Mouse (Mus musculus) left cerebral cortex, adult 2 months (tissue): Measurements from ENCODE around the gene Nus1. TPM values are rescaled to one million over a fixed set of nuclear protein-coding genes. Genes with fewer than 3 reads are reported as not detected.
A peak's percentile ranks its signal among the peaks of the same experiment; 100 is the strongest.

ENCODE experiments used
- DNase-seq, 2 experiments: peaks; one replicate each; pipeline ENCODE4 v3.0.0; 2021 to 2022; ENCODE audit warnings: low spot score in 2 of 2, mixed read lengths in 1 of 2; ENCODE audit errors: extremely low spot score in 1 of 2
- H3K27ac ChIP-seq: fragments of 200-600 bp; 2 replicates; pipeline ENCODE4 v1.8.1; 2022
- H3K4me3 ChIP-seq: fragments of 200-600 bp; 2 replicates; pipeline ENCODE4 v1.8.1; 2022
- CTCF ChIP-seq: fragments of 200-600 bp; IDR thresholded peaks from 2 replicates; pipeline ENCODE4 v1.8.1; 2022; ENCODE audit warnings: antibody characterized with exemption, mild to moderate bottlenecking, moderate library complexity
- intact Hi-C: fragments of 180-260 bp; cut with DNase I; formaldehyde crosslinking; loops from one replicate; pipeline ENCODE4 v1.15.1; 2025
- long read RNA-seq, 2 experiments: library from polyadenylated mRNA; stranded (forward); transcript quantifications; one replicate each; pipeline ENCODE4 v2.0.0; 2021; ENCODE audit warnings: borderline mapping rate in 2 of 2
- total RNA-seq, 2 experiments: library from RNA; stranded (reverse); gene quantifications; 2 replicates each; pipeline ENCODE4 v1.2.3; 2021

Nus1 gene
- total RNA-seq = 10 to 100 TPM; 63.4 to 66.7 TPM
- long read RNA-seq, experiment 1, full-length matches to known transcripts = 57 of 69 reads
- long read RNA-seq, experiment 1, partial matches to known transcripts = 11 of 69 reads
- long read RNA-seq, experiment 1, other reads (novel, unspliced or antisense) = 1 of 69 reads
- long read RNA-seq, experiment 2, full-length matches to known transcripts = 30 of 39 reads
- long read RNA-seq, experiment 2, partial matches to known transcripts = 5 of 39 reads
- long read RNA-seq, experiment 2, other reads (novel, unspliced or antisense) = 4 of 39 reads

DNA sequence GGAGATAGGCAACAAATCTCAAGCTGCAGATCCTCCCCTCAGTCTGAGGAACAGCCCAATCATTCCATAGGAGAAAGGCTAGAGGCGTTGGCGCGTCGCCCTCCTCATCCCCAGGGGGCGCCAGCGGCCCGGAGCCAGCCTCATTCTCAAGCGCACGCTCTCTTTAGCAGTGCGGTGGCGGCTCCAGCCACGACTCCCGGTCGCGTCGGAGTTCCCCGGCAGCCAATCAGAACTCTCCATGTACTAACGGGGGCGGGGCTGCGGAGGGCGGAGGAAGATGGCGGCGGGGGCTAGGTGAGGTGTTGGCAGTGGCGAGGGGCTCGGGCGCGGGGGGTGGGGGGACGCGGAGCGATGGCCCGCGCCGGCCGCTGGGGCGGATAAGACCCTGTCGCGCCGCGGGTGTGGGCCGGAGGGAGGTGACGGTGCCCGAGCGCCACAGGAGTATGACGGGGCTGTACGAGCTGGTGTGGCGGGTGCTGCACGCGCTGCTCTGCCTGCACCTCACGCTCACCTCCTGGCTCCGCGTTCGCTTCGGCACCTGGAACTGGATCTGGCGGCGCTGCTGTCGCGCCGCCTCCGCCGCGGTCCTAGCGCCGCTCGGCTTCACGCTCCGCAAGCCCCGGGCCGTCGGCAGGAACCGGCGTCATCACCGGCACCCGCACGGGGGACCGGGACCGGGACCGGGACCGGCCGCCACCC is at the start of gene Nus1:
Gene Nus1 (plus strand): TSS at position 249 of the 699 bp plus-strand sequence.
- peak; percentile 96 to 97 for DNase-seq
- intact Hi-C loops = loop anchor here (1.0 to 10.0 kb wide), 4 partner anchors 35 to 887 kb away; partner anchors contain the start of genes Gopc and Slc35f1
- H3K4me3 ChIP-seq = peak within 1 kb of the TSS; percentile 93
- peak within 1 kb of the TSS; percentile 98 for H3K27ac ChIP-seq
- TF ChIP-seq CTCF = peak; percentile 95

DNA sequence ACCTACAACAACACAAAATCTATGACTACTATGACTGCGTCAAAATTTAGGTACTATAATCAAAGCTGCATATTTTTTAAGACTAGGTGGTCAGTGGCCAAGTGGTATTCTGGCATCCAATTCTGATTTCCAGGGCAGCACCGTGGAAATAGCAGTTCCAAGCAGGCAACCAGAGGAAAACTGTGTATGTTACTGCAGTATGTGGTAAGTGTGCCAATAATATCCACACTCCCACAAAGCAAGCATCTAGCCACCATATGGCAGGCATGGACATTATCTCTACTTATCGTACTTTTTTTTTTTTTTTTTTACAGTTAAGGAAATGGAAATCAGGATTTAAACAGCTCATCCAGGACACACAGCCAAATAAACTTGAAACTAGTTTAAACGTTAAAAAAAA is 49.0 kb upstream of the Nus1 start:
- no peak for TF ChIP-seq CTCF
- H3K4me3 ChIP-seq = no peak overlapping the region
- DNase-seq = no peak
- intact Hi-C loops = no loop called here
- H3K27ac ChIP-seq = no peak overlapping the region

DNA sequence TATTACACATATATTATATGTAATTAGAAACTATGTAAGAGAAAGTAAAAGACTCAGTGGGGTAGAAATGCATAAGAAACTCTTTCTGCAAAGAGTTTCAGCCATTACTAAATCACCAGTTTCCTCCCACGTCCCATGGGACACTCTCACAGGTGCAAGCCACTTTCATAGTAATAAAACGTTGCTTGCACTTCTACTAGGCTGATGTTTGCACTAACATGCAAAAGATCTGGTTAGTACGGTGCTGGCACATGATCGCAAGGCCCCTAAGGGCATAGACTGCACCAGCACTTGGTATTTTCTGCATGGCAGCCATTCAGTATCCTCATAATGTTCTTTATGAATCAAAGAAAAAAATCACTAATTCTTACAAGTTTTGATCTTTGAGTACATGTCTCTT is 43.5 kb upstream of the Nus1 start:
- Histone ChIP-seq H3K27ac (no peak overlapping the region), H3K4me3 (no peak overlapping the region)
- TF ChIP-seq CTCF = no peak
- intact Hi-C loops = no loop called here
- no peak for DNase-seq

DNA sequence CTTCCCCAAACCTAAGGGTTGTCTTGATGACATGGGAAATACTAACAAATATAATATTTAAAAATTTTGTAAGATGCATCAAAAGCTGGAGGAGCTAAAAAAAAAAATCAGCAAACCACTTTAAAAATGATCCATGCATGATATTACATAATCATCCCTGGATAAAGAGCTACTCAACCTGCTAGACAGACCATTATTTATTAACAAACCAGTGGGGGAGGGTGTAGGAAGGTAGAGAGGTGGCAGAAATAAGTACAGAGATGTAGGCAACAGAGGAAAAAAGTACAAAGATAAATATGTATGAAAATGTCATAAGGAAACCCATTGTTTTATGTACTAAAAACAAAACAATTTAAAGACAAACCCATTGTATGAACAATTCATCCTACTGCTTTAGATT is 42.7 kb upstream of the Nus1 start:
- Histone ChIP-seq H3K27ac (no peak overlapping the region), H3K4me3 (no peak overlapping the region)
- intact Hi-C loops = no loop called here
- TF ChIP-seq CTCF = no peak
- no peak for DNase-seq

DNA sequence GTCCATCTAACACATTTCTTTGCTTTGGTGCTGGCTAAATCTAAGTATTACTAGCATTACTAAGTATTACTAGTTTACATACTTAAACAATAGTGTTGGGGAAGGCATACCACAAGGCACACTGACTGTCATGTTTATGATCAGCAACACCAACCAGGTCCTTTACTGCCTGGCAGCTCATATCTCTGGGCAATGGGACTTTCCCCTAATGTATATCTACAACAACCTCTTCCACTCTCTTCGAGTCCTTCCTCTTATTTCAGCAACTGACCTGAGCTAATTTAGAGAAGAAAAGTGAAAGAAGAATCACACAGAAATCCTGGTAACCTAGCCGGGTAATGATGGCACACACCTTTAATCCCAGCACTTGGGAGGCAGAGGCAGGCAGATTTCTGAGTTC is 40.9 kb upstream of the Nus1 start:
- TF ChIP-seq CTCF = no peak
- intact Hi-C loops = no loop called here
- H3K4me3 ChIP-seq = no peak overlapping the region
- H3K27ac ChIP-seq = no peak overlapping the region
- DNase-seq = no peak

DNA sequence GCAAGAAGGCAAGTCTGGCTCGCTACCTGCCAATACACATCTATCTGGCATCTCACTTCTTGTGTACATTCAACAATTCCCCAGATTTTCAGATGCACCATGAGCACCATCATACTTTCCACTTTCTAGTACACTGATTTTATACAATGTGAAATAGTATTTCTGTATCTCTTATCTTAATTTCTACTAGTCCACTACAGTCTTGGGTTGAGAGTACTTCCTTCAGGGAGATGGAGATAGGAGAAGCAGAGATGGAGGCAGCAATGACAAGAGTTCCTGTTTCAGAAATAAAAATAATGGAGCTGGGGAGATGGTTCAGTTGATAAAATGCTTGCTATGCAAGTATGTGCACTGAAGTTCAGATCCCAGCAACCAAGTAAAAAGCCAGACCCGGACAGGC is 39.5 kb upstream of the Nus1 start:
- no peak for DNase-seq
- H3K27ac ChIP-seq = no peak overlapping the region
- no peak for TF ChIP-seq CTCF
- no peak overlapping the region for H3K4me3 ChIP-seq
- intact Hi-C loops = no loop called here

DNA sequence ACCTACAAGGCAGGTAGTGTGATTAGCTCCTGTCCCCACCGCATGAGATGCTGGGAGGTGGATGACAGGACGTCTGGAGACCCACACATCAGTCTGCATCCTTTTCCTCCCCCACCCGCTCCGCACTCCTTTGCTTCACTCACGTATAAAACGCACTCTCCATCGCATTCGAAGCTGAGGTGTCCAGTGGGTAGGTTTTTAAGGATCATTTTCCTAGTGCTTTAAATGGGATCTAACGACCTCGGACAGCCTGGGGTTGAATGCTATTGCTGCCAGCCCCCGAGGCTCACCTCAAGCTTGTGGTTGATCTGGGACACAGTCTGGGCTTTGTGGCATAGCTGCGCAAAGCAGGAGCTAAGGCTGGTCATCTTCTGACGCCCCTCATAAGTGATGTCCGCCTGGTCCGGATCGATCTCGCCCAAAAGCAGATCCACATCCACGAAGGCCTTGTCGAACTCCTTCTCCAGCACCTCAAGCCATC is 36.0 kb upstream of the Nus1 start:
- intact Hi-C loops = no loop called here
- TF ChIP-seq CTCF = no peak
- peak; percentile 20 to 27 for DNase-seq
- Histone ChIP-seq H3K4me3 (peak overlapping the region; percentile 73), H3K27ac (peak overlapping the region; percentile 97)

DNA sequence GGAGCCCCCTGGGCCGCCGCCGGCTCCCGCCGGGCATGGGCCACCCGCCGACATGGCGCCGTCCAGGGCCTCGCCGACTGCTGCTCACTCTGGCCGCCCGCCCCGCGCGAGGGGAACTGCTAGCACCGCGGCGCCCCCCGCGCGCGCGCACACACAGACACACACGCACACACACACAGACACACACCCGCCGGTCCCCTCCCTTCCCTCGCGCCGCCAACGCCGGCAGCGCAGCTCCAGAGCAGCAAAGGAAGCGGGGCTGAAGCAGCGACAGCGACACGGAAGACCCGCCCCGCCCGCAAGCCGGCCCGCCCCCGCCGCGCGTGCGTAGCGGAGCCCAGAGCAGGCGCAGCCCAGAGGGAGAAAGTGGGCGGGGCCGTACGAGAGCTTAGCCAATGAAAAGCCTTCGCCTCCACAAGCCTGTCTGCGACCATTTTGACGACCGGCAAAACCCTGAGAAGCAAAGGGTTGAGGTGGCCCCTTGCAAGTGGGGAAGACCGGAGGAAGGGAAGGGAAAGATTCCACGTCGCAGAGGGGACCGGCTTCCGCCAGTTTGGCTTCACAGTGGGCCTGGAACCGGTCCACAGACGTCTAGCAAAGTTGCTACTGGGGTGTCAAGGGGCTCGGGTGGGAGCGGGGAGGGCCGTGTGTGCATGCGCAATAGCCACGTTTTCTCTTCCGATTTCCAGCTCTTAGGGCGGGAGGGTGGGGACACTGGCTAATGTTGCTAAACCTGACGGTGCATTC is 35.3 kb upstream of the Nus1 start, which contains the start of gene Gopc:
Gene Gopc (minus strand): TSS at position 280 of the 747 bp plus-strand sequence.
- DNase-seq = peak; percentile 96 to 98
- H3K4me3 ChIP-seq = peak within 1 kb of the TSS; percentile 73
- peak within 1 kb of the TSS; percentile 97 for H3K27ac ChIP-seq
- intact Hi-C loops = loop anchor here (1.0 kb wide), 1 partner anchor 35 kb away; the partner anchor contains the start of gene Nus1
- no peak for TF ChIP-seq CTCF

DNA sequence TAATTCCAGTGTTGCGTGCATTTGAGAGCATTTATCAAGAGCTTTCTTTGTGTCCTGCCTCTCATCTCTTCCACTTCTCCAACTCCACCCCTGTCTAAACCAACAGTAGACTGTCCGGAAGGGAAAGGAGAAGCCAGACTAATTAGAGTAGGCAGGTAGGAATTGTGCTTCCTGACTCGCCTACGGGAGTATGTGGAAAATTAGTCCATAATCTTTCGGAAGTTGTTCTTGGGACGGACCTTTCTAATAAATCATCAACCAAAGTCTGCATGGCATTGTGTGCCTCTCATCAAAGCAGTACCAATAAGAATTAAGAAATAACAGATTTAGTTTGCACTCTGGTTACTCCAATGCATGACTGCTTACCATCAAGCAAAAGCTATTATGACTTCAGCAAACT is 34.3 kb upstream of the Nus1 start:
- no peak for DNase-seq
- Histone ChIP-seq H3K4me3 (peak overlapping the region; percentile 73), H3K27ac (peak overlapping the region; percentile 97; the same call in 1 of the 2 replicates)
- TF ChIP-seq CTCF = no peak
- intact Hi-C loops = no loop called here

DNA sequence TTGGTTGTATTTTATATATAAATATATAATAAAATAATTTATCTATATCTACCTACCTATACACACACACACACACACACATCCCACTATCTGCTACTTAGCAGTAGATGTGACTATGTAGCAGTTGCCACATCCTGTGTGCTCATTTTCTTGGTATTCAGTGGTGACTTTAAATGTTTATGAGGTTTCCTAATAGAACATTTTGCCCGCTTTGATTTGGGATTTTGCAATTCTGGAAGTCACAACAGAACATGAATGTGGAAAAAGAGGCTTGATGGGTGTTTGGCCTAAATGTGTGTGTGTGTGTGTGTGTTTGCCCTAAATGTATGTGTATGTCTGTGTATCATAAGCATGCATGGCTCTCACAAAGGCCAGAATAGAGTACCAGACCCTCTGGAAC is 33.8 kb upstream of the Nus1 start:
- intact Hi-C loops = no loop called here
- Histone ChIP-seq H3K4me3 (no peak overlapping the region), H3K27ac (no peak overlapping the region)
- no peak for DNase-seq
- no peak for TF ChIP-seq CTCF

DNA sequence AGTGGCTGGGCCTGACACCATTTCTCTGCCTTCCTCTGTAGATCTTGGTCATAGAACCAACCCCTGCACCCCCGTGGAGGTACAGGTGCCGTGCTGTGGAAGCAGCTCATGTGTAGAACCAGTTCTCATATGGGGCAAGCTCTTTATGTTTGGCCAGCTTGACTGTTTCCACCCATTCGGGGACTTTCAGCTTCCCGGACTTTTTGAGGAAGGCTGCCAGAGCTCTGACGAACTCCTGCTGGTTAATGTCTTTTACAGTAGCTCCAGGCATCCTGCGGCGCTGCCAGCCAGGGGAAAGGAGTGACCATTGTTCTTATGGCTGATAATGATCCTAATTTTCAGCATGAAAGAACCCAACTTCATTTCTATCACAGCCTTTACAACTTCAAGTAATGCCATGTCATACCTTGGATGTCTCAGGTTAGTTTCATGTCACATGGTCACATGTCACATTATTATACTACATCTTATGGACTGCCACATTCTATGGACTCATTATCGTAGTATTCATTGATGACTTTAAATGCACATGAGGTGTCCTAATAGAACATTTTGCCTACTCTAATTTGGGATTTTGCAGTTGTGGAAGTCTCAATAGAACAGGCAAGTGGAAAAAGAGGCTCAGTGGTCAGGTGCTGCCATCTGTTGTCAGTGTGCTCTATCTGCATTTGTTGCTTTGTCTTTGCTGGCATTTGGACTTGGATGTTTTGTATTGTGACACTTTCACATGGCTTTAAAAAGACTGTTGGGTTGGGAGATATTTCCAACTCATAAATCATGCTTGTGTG is 32.3 kb upstream of the Nus1 start:
- TF ChIP-seq CTCF = peak; percentile 97
- intact Hi-C loops = loop anchor here (1.0 to 5.0 kb wide), 4 partner anchors 152 to 594 kb away; partner anchors contain the start of gene Dcbld1
- Histone ChIP-seq H3K4me3 (no peak overlapping the region), H3K27ac (no peak overlapping the region)
- DNase-seq = peak; percentile 35 to 44
